Mouse (Mus musculus) hindbrain, embryonic 15.5 days (tissue): ENCODE measurements at regions not wholly inside any gene's neighbourhood (a gene's known extent, or its start where the extent isn't known, plus 50 kb on each side); places are given as distances from the start of the nearest gene placed in this dataset.
A peak's percentile ranks its signal among the peaks of the same experiment; 100 is the strongest.

Source experiments
- ATAC-seq: fragments of 200-750 bp; cut with Nextera tagmentation; 2 replicates; pipeline ENCODE4 v1.8.0; 2017; ENCODE audit warnings: low read depth, moderate number of reproducible peaks, moderate TSS enrichment; ENCODE audit not compliant: low FRiP score
- H3K27ac ChIP-seq: fragments of 300-500 bp; sonication (generic); replicated peaks from 2 replicates; pipeline ENCODE4 v1.5.1; 2015; ENCODE audit warnings: mild to moderate bottlenecking, inconsistent platforms
- H3K27me3 ChIP-seq: fragments of 300-500 bp; sonication (generic); 2 replicates; pipeline ENCODE4 v1.6.1; 2015; ENCODE audit warnings: control low read depth, inconsistent platforms
- H3K36me3 ChIP-seq: fragments of 300-500 bp; sonication (generic); 2 replicates; pipeline ENCODE4 v1.6.1; 2015; ENCODE audit warnings: control low read depth, inconsistent platforms
- H3K4me1 ChIP-seq: fragments of 300-500 bp; sonication (generic); replicated peaks from 2 replicates; pipeline ENCODE4 v1.6.1; 2015; ENCODE audit warnings: control low read depth, inconsistent platforms
- H3K4me2 ChIP-seq: fragments of 300-500 bp; sonication (generic); 2 replicates; pipeline ENCODE4 v1.6.1; 2015; ENCODE audit warnings: moderate library complexity, mild to moderate bottlenecking, inconsistent platforms
- H3K4me3 ChIP-seq: fragments of 300-500 bp; sonication (generic); 2 replicates; pipeline ENCODE4 v1.5.1; 2015; ENCODE audit warnings: mild to moderate bottlenecking, inconsistent platforms
- H3K9ac ChIP-seq: fragments of 300-500 bp; sonication (generic); 2 replicates; pipeline ENCODE4 v1.6.1; 2015; ENCODE audit warnings: inconsistent platforms
- H3K9me3 ChIP-seq: fragments of 300-500 bp; sonication (generic); 2 replicates; pipeline ENCODE4 v1.6.1; 2016; ENCODE audit warnings: control low read depth, inconsistent platforms
- WGBS: fragments of 180-500 bp; shearing (Covaris S2); methylation state at CpG from one replicate; pipeline ENCODE4 v1.1.7; 2015; 5-methylcytosine and 5-hydroxymethylcytosine counted together

DNA sequence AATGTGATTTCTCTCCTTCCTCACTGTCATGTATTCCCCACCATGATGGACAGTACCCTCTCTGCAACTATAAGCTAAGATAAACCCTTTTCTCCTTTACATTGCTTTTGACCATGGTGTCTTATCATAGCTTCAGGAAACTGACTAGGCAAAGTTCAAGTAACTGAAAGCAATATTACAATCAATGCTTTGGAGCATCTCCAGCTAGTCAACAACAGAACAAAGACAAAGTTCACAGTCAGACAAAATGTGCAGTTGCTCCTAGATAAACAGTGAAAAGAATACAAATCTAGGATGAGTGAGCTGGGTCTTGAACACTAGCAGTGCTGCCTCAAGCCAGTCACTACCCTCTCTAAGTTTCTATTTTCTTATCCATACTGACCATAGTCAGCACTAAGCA is 100.2 kb upstream of the Dynlrb2 start:
- no peaks in the 10 kb centered on the region for H3K27me3 ChIP-seq
- no peaks in the 10 kb centered on the region for H3K9me3 ChIP-seq
- no peak for ATAC-seq
- no peak overlapping the region for H3K4me3 ChIP-seq
- H3K4me1 ChIP-seq, result no peaks in the 10 kb centered on the region
- no peaks in the 10 kb centered on the region for H3K36me3 ChIP-seq
- H3K4me2 ChIP-seq, result no peak overlapping the region
- H3K27ac ChIP-seq, result no peak overlapping the region
- no peak overlapping the region for H3K9ac ChIP-seq

DNA sequence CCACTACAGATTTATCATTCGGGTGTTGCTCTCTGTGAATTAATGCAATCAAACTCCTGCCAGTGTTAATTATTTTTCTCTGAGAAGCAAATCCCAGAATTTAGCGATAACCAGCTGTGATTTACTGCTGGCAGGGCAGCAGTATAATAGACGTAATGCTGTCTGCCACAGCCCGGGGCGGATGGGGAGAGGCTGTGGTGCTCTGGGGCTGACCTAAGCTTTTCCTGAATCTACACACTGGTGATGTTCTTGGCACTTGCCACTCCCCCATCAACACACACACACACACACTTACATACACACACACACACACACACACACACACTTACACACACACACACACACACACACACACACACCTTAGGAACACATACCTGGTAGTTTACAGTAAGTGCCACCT is 101.4 kb upstream of the Dynlrb2 start:
- 51% methylated on average over 5 of the region's 5 CpGs for WGBS
- no peak overlapping the region for H3K27ac ChIP-seq

DNA sequence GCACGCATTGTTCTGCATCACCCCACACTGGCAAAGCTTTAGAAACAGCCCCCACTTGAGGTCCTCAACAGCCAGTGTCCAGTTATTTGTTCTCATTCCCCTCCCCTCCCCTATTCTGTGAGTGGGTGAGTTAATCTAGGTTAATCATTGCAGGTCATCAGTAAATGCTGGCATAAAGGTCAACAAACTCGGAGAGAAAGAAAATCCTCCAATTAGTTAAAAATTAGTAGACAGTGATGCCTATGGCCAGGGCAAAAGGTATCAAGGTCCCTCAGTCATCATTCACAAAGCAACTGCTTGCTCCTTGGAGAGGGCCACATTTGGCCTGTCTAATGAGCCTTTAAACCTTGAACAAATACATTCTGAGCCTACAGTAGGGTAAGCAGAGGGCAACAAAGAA is 105.3 kb upstream of the Dynlrb2 start:
- H3K36me3 ChIP-seq, result no peaks in the 10 kb centered on the region
- H3K4me2 ChIP-seq, result no peak overlapping the region
- no peaks in the 10 kb centered on the region for H3K27me3 ChIP-seq
- H3K9me3 ChIP-seq, result no peaks in the 10 kb centered on the region
- 65% methylated on average over 2 of the region's 2 CpGs for WGBS
- H3K4me3 ChIP-seq, result no peak overlapping the region
- H3K9ac ChIP-seq, result no peak overlapping the region
- H3K4me1 ChIP-seq, result no peaks in the 10 kb centered on the region
- no peak for ATAC-seq
- H3K27ac ChIP-seq, result no peak overlapping the region

More for the DNA sequence above, 101.4 kb upstream of the Dynlrb2 start:
- no peaks in the 10 kb centered on the region for H3K4me1 ChIP-seq
- no peak overlapping the region for H3K4me3 ChIP-seq
- no peaks in the 10 kb centered on the region for H3K27me3 ChIP-seq
- no peak overlapping the region for H3K4me2 ChIP-seq
- no peaks in the 10 kb centered on the region for H3K36me3 ChIP-seq
- no peaks in the 10 kb centered on the region for H3K9me3 ChIP-seq
- no peak overlapping the region for H3K9ac ChIP-seq
- ATAC-seq, result no peak

GRCm38 (mm10) chr8:116398565-116399205 is 106.1 kb upstream of the Dynlrb2 start:
- Histone ChIP-seq H3K27ac (no peak overlapping the region), H3K9ac (no peak overlapping the region), H3K4me3 (no peak overlapping the region), H3K4me2 (no peak overlapping the region), H3K4me1 (no peaks in the 10 kb centered on the region), H3K36me3 (no peaks in the 10 kb centered on the region), H3K27me3 (no peaks in the 10 kb centered on the region), H3K9me3 (0 out of 2 replicates have a peak, but pooled peaks cover 4% of the 10 kb centered on the region)
- no peak for ATAC-seq
- WGBS, result 68% methylated on average over 11 of the region's 11 CpGs

GRCm38 (mm10) chr8:116385193-116385955 is 119.4 kb upstream of the Dynlrb2 start:
- ATAC-seq, result no peak
- H3K9ac ChIP-seq, result no peak overlapping the region
- H3K4me2 ChIP-seq, result peak overlapping the region; percentile 29
- peaks cover 13% of the 10 kb centered on the region for H3K4me1 ChIP-seq
- no peak overlapping the region for H3K27ac ChIP-seq
- H3K27me3 ChIP-seq, result peaks cover 9% of the 10 kb centered on the region; the same call in 1 of the 2 replicates
- 74% methylated on average over 23 of the region's 23 CpGs for WGBS
- no peaks in the 10 kb centered on the region for H3K36me3 ChIP-seq
- no peak overlapping the region for H3K4me3 ChIP-seq
- no peaks in the 10 kb centered on the region for H3K9me3 ChIP-seq

DNA sequence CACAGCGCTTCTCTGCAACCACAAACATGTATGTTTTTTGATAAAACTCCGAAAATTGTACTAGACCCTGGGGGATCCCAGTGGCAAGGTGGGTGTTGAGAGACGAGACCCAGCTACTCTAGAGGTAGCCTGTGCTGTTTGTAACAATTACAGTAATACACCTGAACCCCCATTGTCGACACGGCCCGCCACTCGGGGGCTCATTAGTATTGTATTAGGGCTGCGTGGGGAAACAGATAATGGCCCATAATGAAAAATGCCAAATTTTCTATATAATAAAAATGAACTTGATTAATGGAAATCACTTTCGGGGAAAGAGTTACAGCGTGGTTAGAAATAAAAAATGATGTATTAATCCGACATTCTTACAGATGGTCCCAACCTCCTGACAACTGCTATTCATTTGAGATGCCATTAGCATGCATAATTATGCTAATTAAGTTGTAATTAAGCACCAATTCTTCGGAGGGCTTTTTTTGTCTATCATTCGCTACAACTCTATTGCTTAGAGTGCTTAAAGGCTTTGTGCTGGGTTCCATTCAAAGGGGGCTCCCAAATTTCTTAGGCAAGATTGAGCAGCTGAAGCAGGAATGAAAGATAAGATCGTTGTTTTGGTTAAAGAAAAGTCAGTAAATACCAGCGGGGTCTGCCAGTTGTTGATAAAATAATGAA is 120.2 kb upstream of the Dynlrb2 start:
- Histone ChIP-seq H3K4me3 (no peak overlapping the region), H3K9me3 (no peaks in the 10 kb centered on the region), H3K27me3 (peaks cover 9% of the 10 kb centered on the region; the same call in 1 of the 2 replicates), H3K4me1 (peaks cover 13% of the 10 kb centered on the region), H3K27ac (0 out of 2 replicates have a peak overlapping the region, but pooled peaks have one; percentile 1), H3K36me3 (no peaks in the 10 kb centered on the region), H3K4me2 (peak overlapping the region; percentile 29), H3K9ac (no peak overlapping the region)
- WGBS, result 36% methylated on average over 15 of the region's 15 CpGs
- ATAC-seq, result no peak

DNA sequence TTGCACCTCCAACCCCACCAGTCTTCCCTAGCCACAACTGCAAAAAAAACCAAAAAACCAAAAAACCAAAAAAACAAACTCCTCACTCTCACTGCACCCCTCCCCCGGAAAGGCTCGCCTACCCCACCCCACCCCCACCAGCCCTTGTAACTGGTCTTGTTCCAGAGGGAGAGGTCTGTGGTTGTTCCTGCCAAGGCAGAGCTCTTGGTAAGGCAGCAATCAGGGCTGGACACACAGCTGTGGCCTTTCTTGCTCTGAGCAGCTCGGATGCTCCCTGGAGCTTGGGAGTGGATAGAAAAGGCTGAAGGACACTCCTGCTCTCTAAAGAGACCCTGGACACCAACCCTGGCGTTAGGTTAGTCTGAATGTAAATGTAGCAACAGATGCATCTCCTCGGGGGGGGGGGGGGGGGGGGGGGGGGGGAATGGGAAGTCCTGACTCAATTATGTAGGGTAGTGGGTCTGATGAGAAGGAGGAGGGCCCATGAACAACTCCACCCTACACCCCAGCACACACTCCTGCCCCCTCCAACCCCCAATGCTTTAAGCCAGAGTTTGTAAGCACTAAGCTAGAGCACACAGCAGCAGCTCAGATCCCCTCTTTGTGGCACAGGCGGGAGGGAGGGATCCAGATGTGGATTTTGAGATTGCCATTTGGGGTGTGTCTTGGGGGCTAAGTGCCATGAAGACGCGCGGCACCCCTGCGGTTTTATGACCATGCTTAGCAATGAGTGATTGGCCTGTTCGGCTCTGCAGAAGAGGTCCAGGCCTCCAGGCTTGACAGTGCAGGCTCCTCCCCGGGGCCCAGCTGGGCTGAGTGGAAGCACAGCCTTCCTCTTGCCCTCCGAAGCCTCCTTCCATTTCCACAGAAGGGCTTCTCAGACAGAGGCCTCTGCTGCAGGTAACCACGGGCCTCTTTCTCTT is 121.0 kb upstream of the Dynlrb2 start:
- Histone ChIP-seq H3K4me1 (peaks cover 13% of the 10 kb centered on the region), H3K9ac (no peak overlapping the region), H3K27me3 (peaks cover 9% of the 10 kb centered on the region; the same call in 1 of the 2 replicates), H3K4me2 (no peak overlapping the region), H3K36me3 (no peaks in the 10 kb centered on the region), H3K4me3 (no peak overlapping the region), H3K27ac (0 out of 2 replicates have a peak overlapping the region, but pooled peaks have one; percentile 1), H3K9me3 (no peaks in the 10 kb centered on the region)
- 0 out of 2 replicates have a peak, but pooled peaks have one; percentile 38 for ATAC-seq
- 32% methylated on average over 13 of the region's 14 CpGs for WGBS

GRCm38 (mm10) chr8:116383036-116383435 is 121.7 kb upstream of the Dynlrb2 start:
- ATAC-seq, result no peak
- Histone ChIP-seq H3K4me1 (peaks cover 13% of the 10 kb centered on the region), H3K9me3 (no peaks in the 10 kb centered on the region), H3K4me3 (no peak overlapping the region), H3K36me3 (no peaks in the 10 kb centered on the region), H3K27me3 (peaks cover 9% of the 10 kb centered on the region; the same call in 1 of the 2 replicates), H3K4me2 (no peak overlapping the region), H3K27ac (no peak overlapping the region), H3K9ac (no peak overlapping the region)
- 82% methylated on average over 8 of the region's 8 CpGs for WGBS

DNA sequence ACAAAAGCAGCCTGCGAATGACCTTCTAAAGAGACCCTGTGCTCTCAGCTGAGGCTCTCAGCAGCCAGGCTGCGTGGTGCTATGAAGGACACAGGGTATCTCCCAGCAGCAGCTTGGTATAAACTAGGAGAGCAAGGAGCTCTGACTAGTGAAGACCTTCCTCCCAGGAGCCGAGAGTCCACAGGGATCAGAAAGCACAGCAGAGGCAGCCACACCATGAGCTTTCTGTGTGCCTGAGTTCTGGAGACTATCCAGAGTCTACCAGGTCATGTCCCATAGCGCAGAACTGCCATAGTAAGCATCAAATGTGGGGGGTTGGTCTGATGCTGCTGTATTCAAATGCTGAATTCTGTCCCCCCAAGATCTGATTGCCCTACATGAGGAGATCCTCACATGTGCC is 124.2 kb upstream of the Dynlrb2 start:
- WGBS, result 87% methylated on average over 4 of the region's 4 CpGs
- no peak for ATAC-seq
- no peaks in the 10 kb centered on the region for H3K36me3 ChIP-seq
- H3K27ac ChIP-seq, result no peak overlapping the region
- 0 out of 2 replicates have a peak, but pooled peaks cover 4% of the 10 kb centered on the region for H3K27me3 ChIP-seq
- H3K4me2 ChIP-seq, result no peak overlapping the region
- no peaks in the 10 kb centered on the region for H3K9me3 ChIP-seq
- H3K9ac ChIP-seq, result no peak overlapping the region
- no peak overlapping the region for H3K4me3 ChIP-seq
- H3K4me1 ChIP-seq, result peaks cover 13% of the 10 kb centered on the region

DNA sequence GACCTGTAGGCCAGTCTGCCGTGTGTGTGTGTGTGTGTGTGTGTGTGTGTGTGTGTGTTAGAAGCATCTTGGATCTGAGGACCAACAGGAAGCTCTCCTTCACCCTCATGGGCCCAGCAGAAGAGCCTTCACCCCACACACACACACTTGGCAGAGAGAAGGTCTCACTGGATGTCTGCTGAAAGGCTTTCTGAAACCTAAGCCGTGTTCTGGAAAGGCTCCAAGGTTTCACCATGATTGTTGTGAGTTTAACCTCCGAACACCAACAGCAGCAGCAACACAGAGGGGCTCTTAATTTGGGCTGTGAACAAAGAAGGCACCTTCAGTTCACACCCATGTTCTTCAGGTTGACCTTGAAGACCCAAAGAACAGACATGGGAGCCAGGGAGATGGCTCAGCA is 124.9 kb upstream of the Dynlrb2 start:
- no peaks in the 10 kb centered on the region for H3K9me3 ChIP-seq
- no peak for ATAC-seq
- no peak overlapping the region for H3K4me2 ChIP-seq
- no peaks in the 10 kb centered on the region for H3K36me3 ChIP-seq
- no peak overlapping the region for H3K27ac ChIP-seq
- peaks cover 9% of the 10 kb centered on the region for H3K4me1 ChIP-seq
- 0 out of 2 replicates have a peak, but pooled peaks cover 4% of the 10 kb centered on the region for H3K27me3 ChIP-seq
- WGBS, result 61% methylated on average over 3 of the region's 3 CpGs
- H3K4me3 ChIP-seq, result no peak overlapping the region
- H3K9ac ChIP-seq, result no peak overlapping the region

DNA sequence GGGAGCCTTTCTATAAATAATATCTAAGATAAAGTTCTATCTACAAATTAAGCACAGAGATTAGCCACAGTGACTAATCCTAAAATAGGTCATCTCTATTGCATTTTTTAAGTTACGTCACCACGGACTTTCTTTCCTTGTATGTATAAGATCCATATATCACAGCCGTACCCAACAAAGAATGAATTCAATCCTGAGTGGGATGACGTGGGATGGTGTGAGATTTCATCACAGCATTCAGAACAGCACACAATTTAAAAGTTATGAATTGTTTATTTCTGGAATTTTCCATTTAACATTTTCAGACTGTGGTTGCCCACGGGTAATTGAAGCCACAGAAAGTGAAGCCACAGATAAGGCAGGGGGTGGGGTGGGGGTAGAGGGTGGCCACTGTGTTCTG is 129.0 kb upstream of the Dynlrb2 start:
- Histone ChIP-seq H3K27me3 (0 out of 2 replicates have a peak, but pooled peaks cover 3% of the 10 kb centered on the region), H3K4me3 (no peak overlapping the region), H3K4me2 (no peak overlapping the region), H3K27ac (no peak overlapping the region), H3K4me1 (no peaks in the 10 kb centered on the region), H3K9me3 (no peaks in the 10 kb centered on the region), H3K9ac (no peak overlapping the region), H3K36me3 (no peaks in the 10 kb centered on the region)
- 88% methylated on average over 5 of the region's 5 CpGs for WGBS
- no peak for ATAC-seq
